Mouse (Mus musculus): ENCODE measurements around the gene Zfp592.

The Zfp592 gene

GRCm38 (mm10) chr7:80993834-80994662, 567 bp downstream of the Zfp592 start:
- DNase-seq (ENCODE audit: low spot score): peak; percentile 21

- no peak for DNase-seq (ENCODE audit: low spot score)
Observed at GRCm38 (mm10) chr7:80994663-80995005, 1.2 kb downstream of the Zfp592 start.

- DNase-seq (ENCODE audit: low spot score): no peak
Observed at GRCm38 (mm10) chr7:80995266-80996146, 2.0 kb downstream of the Zfp592 start.

- no peak for DNase-seq (ENCODE audit: low spot score)
Observed at GRCm38 (mm10) chr7:80997776-80998175, 4.3 kb downstream of the Zfp592 start.

- no peak for DNase-seq (ENCODE audit: low spot score)
Observed at GRCm38 (mm10) chr7:80999536-80999935, 6.1 kb downstream of the Zfp592 start.

GRCm38 (mm10) chr7:81001844-81002243, 8.4 kb downstream of the Zfp592 start:
- no peak for DNase-seq (ENCODE audit: low spot score)

- no peak for DNase-seq (ENCODE audit: low spot score)
Observed at GRCm38 (mm10) chr7:81004556-81005079, 11.1 kb downstream of the Zfp592 start.

GRCm38 (mm10) chr7:81005969-81006368, 12.5 kb downstream of the Zfp592 start:
- DNase-seq (ENCODE audit: low spot score): no peak

- DNase-seq (ENCODE audit: low spot score): no peak
Observed at GRCm38 (mm10) chr7:81008285-81008684, 14.8 kb downstream of the Zfp592 start.

GRCm38 (mm10) chr7:81011576-81011975, 18.1 kb downstream of the Zfp592 start:
- DNase-seq (ENCODE audit: low spot score): no peak

- no peak for DNase-seq (ENCODE audit: low spot score)
Observed at GRCm38 (mm10) chr7:81020307-81020706, 26.8 kb downstream of the Zfp592 start.

GRCm38 (mm10) chr7:81022731-81023130, 29.2 kb downstream of the Zfp592 start:
- DNase-seq (ENCODE audit: low spot score): no peak

- DNase-seq (ENCODE audit: low spot score): no peak
Observed at GRCm38 (mm10) chr7:81024118-81024517, 30.6 kb downstream of the Zfp592 start.

- DNase-seq (ENCODE audit: low spot score): no peak
Observed at GRCm38 (mm10) chr7:81024651-81025050, 31.2 kb downstream of the Zfp592 start.

GRCm38 (mm10) chr7:81025751-81026150, 32.3 kb downstream of the Zfp592 start:
- DNase-seq (ENCODE audit: low spot score): no peak

- no peak for DNase-seq (ENCODE audit: low spot score)
Observed at GRCm38 (mm10) chr7:81039711-81040110, 46.2 kb downstream of the Zfp592 start.

GRCm38 (mm10) chr7:81043023-81043620, 49.6 kb downstream of the Zfp592 start:
- no peak for DNase-seq (ENCODE audit: low spot score)

- no peak for DNase-seq (ENCODE audit: low spot score)
Observed at GRCm38 (mm10) chr7:81047847-81048246, 54.4 kb downstream of the Zfp592 start.

GRCm38 (mm10) chr7:81048513-81048912, 55.0 kb downstream of the Zfp592 start:
- DNase-seq (ENCODE audit: low spot score): no peak

GRCm38 (mm10) chr7:81049966-81050365, 56.5 kb downstream of the Zfp592 start:
- DNase-seq (ENCODE audit: low spot score): no peak

- no peak for DNase-seq (ENCODE audit: low spot score)
Observed at GRCm38 (mm10) chr7:81055709-81056370, 62.4 kb downstream of the Zfp592 start.

- no peak for DNase-seq (ENCODE audit: low spot score)
Observed at GRCm38 (mm10) chr7:81057471-81057870, 64.0 kb downstream of the Zfp592 start, which contains the start of gene Alpk3. TSS of gene Alpk3 (plus strand) at chr7:81057600.

Data from ovary, postnatal 14 days (tissue).